Mouse (Mus musculus) heart, embryonic 11.5 days (tissue): ENCODE measurements around the gene Usp24. TPM values are rescaled to one million over a fixed set of nuclear protein-coding genes. Genes with fewer than 3 reads are reported as not detected.

Experiments
- ATAC-seq: fragments of 200-750 bp; cut with Nextera tagmentation; replicated peaks from 2 replicates; pipeline ENCODE4 v1.8.0; 2017; ENCODE audit warnings: moderate library complexity; ENCODE audit not compliant: insufficient number of reproducible peaks, low FRiP score, low TSS enrichment
- H3K27ac ChIP-seq: fragments of 300-500 bp; sonication (generic); 2 replicates; pipeline ENCODE4 v1.5.1; 2014; ENCODE audit warnings: mild to moderate bottlenecking, low read depth, low read length
- H3K27me3 ChIP-seq: fragments of 300-500 bp; sonication (generic); 2 replicates; pipeline ENCODE4 v1.6.1; 2014; ENCODE audit warnings: mild to moderate bottlenecking, low read length, mixed read lengths; ENCODE audit not compliant: control insufficient read depth, insufficient read depth
- H3K36me3 ChIP-seq: fragments of 300-500 bp; sonication (generic); 2 replicates; pipeline ENCODE4 v1.6.1; 2014; ENCODE audit warnings: mild to moderate bottlenecking, low read length, moderate library complexity, mixed read lengths; ENCODE audit not compliant: control insufficient read depth, insufficient read depth
- H3K4me1 ChIP-seq: fragments of 300-500 bp; sonication (generic); 2 replicates; pipeline ENCODE4 v1.6.1; 2014; ENCODE audit warnings: low read length; ENCODE audit not compliant: control insufficient read depth, insufficient read depth
- H3K4me2 ChIP-seq: fragments of 300-500 bp; sonication (generic); 2 replicates; pipeline ENCODE4 v1.6.1; 2014; ENCODE audit warnings: mild to moderate bottlenecking, moderate library complexity
- H3K4me3 ChIP-seq: fragments of 300-500 bp; sonication (generic); 2 replicates; pipeline ENCODE4 v1.5.1; 2014; ENCODE audit warnings: low read depth, low read length
- H3K9ac ChIP-seq: fragments of 300-500 bp; sonication (generic); 2 replicates; pipeline ENCODE4 v1.6.1; 2014; ENCODE audit warnings: mild to moderate bottlenecking, low read depth, low read length, moderate library complexity
- H3K9me3 ChIP-seq: fragments of 300-500 bp; sonication (generic); replicated peaks from 2 replicates; pipeline ENCODE4 v1.6.1; 2016; ENCODE audit warnings: low read length; ENCODE audit not compliant: control insufficient read depth
- WGBS: fragments of 180-500 bp; shearing (Covaris S2); extraction: QIAGEN DNeasy Blood & Tissue Kit; methylation state at CpG from one replicate; pipeline ENCODE4 v1.1.7; 2014; ENCODE audit not compliant: insufficient replicate concordance; 5-methylcytosine and 5-hydroxymethylcytosine counted together
- polyA plus RNA-seq: library from polyadenylated mRNA; unstranded; fragments of >200 nt; fragmentation: Nextera tagmentation; extraction: Ambion mirVana; gene quantifications from 2 replicates; pipeline ENCODE4 v1.2.1, GENCODE M21; 2014

Usp24 gene
- polyA plus RNA-seq, 1 experiment from 2014 or later, result 10.7 TPM

GRCm38 (mm10) chr4:106426286-106426685 is 110.3 kb downstream of the Usp24 start:
- Histone ChIP-seq H3K36me3 (peaks cover 30% of the 10 kb centered on the region), H3K27me3 (no peaks in the 10 kb centered on the region), H3K4me3 (no peak overlapping the region), H3K4me2 (no peak overlapping the region), H3K9me3 (no peaks in the 10 kb centered on the region), H3K27ac (no peak overlapping the region), H3K9ac (no peak overlapping the region), H3K4me1 (no peaks in the 10 kb centered on the region)
- ATAC-seq, result no peak
- 70% methylated on average over 5 of the region's 5 CpGs for WGBS

DNA sequence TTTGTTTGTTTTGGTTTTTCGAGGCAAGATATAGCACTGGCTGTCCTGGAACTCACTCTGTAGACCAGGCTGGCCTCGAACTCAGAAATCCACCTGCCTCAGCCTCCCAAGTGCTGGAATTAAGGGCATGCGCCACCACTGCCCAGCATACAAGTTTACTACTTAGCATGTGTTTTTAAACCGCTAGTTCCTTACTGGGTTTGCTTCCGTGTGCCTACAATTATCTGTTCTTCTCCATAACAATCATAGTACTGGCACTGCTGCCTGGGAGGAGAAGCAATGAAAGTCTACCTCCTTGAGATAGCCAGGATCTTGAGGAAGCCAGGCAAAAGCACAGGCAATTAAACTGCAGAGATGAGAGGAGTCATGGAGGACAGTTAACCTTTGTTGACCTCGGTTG is 112.6 kb downstream of the Usp24 start:
- ATAC-seq, result no peak
- H3K4me3 ChIP-seq, result no peak overlapping the region
- no peaks in the 10 kb centered on the region for H3K27me3 ChIP-seq
- no peak overlapping the region for H3K4me2 ChIP-seq
- H3K9ac ChIP-seq, result no peak overlapping the region
- H3K4me1 ChIP-seq, result no peaks in the 10 kb centered on the region
- 89% methylated on average over 6 of the region's 6 CpGs for WGBS
- peaks cover 33% of the 10 kb centered on the region for H3K36me3 ChIP-seq
- no peaks in the 10 kb centered on the region for H3K9me3 ChIP-seq
- H3K27ac ChIP-seq, result no peak overlapping the region

DNA sequence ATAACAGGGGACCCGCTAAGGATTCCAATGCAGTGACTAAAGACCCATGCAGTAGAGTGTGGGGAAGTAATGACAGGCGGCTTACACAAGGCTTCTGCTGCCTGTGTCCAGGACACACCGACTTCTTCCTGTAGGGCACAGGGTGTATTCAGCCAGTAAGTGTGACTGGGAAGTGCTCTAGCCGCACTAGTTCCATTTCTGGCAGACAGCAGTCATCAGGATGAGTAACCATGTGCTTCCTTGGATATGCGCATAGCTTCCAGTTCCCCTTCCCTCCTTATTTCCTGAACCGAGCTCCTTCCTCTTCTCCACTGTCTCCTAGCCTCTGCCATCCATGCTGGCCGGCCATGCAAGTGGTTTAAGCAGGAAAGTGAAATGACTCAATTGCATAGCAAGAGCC is 113.1 kb downstream of the Usp24 start:
- no peaks in the 10 kb centered on the region for H3K9me3 ChIP-seq
- no peak for ATAC-seq
- H3K36me3 ChIP-seq, result peaks cover 33% of the 10 kb centered on the region
- H3K4me1 ChIP-seq, result no peaks in the 10 kb centered on the region
- no peak overlapping the region for H3K4me3 ChIP-seq
- no peaks in the 10 kb centered on the region for H3K27me3 ChIP-seq
- WGBS, result 80% methylated on average over 7 of the region's 7 CpGs
- H3K9ac ChIP-seq, result no peak overlapping the region
- H3K27ac ChIP-seq, result no peak overlapping the region
- no peak overlapping the region for H3K4me2 ChIP-seq

GRCm38 (mm10) chr4:106430431-106430830 is 114.4 kb downstream of the Usp24 start:
- Histone ChIP-seq H3K9me3 (no peaks in the 10 kb centered on the region), H3K4me3 (no peak overlapping the region), H3K27ac (no peak overlapping the region), H3K36me3 (peaks cover 37% of the 10 kb centered on the region), H3K4me1 (no peaks in the 10 kb centered on the region), H3K27me3 (no peaks in the 10 kb centered on the region), H3K9ac (no peak overlapping the region), H3K4me2 (no peak overlapping the region)
- WGBS, result 91% methylated on average over 5 of the region's 5 CpGs
- ATAC-seq, result no peak

- Histone ChIP-seq H3K36me3 (peaks cover 36% of the 10 kb centered on the region), H3K4me3 (no peak overlapping the region), H3K4me1 (no peaks in the 10 kb centered on the region), H3K9ac (no peak overlapping the region), H3K27me3 (no peaks in the 10 kb centered on the region), H3K9me3 (no peaks in the 10 kb centered on the region), H3K27ac (no peak overlapping the region), H3K4me2 (no peak overlapping the region)
- 84% methylated on average over 2 of the region's 2 CpGs for WGBS
- ATAC-seq, result no peak
Measured at GRCm38 (mm10) chr4:106435426-106435825, 119.4 kb downstream of the Usp24 start.

DNA sequence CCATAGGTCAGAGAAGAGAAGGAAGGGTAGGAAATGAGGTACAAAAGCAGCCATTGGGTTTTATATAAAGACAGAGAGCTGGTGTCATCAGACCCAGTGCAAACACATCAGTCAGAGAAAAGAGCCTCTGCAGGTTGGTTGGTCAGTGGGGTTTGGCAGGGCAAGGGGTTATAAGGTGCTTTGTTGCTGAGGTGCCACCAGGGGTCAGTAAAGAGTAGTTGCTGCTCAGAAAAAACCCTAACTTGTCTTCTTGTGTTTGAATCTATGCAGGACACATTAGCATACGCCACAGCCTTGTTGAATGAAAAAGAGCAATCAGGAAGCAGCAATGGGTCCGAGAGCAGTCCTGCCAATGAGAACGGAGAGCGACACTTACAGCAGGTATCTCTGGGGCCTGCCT is 120.5 kb downstream of the Usp24 start:
- no peak for ATAC-seq
- Histone ChIP-seq H3K27ac (no peak overlapping the region), H3K4me1 (no peaks in the 10 kb centered on the region), H3K4me3 (no peak overlapping the region), H3K4me2 (no peak overlapping the region), H3K9ac (no peak overlapping the region), H3K36me3 (peaks cover 27% of the 10 kb centered on the region), H3K27me3 (no peaks in the 10 kb centered on the region), H3K9me3 (no peaks in the 10 kb centered on the region)
- WGBS, result 60% methylated on average over 4 of the region's 4 CpGs

- Histone ChIP-seq H3K27ac (no peak overlapping the region), H3K4me1 (no peaks in the 10 kb centered on the region), H3K9me3 (no peaks in the 10 kb centered on the region), H3K27me3 (no peaks in the 10 kb centered on the region), H3K4me2 (no peak overlapping the region), H3K4me3 (no peak overlapping the region), H3K9ac (no peak overlapping the region), H3K36me3 (peaks cover 24% of the 10 kb centered on the region)
- WGBS, result 96% methylated on average over 5 of the region's 5 CpGs
- no peak for ATAC-seq
Measured at GRCm38 (mm10) chr4:106437207-106437606, 121.2 kb downstream of the Usp24 start.

DNA sequence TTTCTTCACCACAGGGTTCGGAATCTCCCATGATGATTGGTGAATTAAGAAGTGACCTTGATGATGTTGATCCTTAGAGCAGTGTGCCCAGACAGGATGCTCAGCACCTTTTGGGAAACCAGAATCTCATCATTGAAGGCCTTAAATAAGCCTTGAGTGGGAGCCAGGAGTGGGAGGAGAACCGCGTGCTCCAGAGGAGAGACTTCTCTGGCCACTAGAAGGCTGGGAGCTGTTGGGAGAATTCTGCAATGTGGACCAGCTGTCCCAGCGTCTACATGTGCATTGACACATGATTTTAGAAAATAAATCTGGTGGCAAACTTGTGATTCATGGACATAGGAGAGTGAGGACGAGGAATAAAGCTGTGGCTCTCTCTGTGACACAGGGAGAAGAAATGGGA is 122.8 kb downstream of the Usp24 start:
- Histone ChIP-seq H3K27ac (no peak overlapping the region), H3K27me3 (no peaks in the 10 kb centered on the region), H3K4me2 (no peak overlapping the region), H3K9me3 (no peaks in the 10 kb centered on the region), H3K4me1 (no peaks in the 10 kb centered on the region), H3K4me3 (no peak overlapping the region), H3K9ac (no peak overlapping the region; the same call in 1 of the 2 replicates), H3K36me3 (peaks cover 24% of the 10 kb centered on the region)
- 91% methylated on average over 5 of the region's 5 CpGs for WGBS
- ATAC-seq, result no peak

- Histone ChIP-seq H3K9ac (no peak overlapping the region), H3K4me1 (no peaks in the 10 kb centered on the region), H3K27ac (no peak overlapping the region), H3K4me3 (no peak overlapping the region), H3K27me3 (no peaks in the 10 kb centered on the region), H3K9me3 (no peaks in the 10 kb centered on the region), H3K36me3 (peaks cover under 1% of the 10 kb centered on the region; the same call in 1 of the 2 replicates), H3K4me2 (no peak overlapping the region)
- no peak for ATAC-seq
- 81% methylated on average over 6 of the region's 6 CpGs for WGBS
Measured at GRCm38 (mm10) chr4:106443182-106443581, 127.2 kb downstream of the Usp24 start.
